10 mouse cellular contexts compared by ENCODE assay signal in genomic region chr11:90071747-90072146, GRCm38 (mm10). TPM values are rescaled to one million over a fixed set of nuclear protein-coding genes. Genes with fewer than 3 reads are reported as not detected.
DNase-seq lines count a peak whose midpoint lies in the region; ATAC-seq lines count a peak whose summit lies in the region.
"Had no signal": no experiment of that assay in that cellular context is flagged by ENCODE, and none has a peak within 500 bp of the region (broad histone marks: within the 10 kb centered on the region; RNA-seq: fewer than 3 reads in every experiment).

No protein-coding gene starts in this region.

- no peaks in the 10 kb centered on the region for H3K9me3 ChIP-seq in hindbrain, embryonic 12.5 days (replicated peaks)
- no peaks in the 10 kb centered on the region for H3K9me3 ChIP-seq in forebrain, embryonic 11.5 days (ENCODE audit: control insufficient read depth, low read length)

- H3K27ac ChIP-seq in hindbrain, embryonic 12.5 days = no peak overlapping the region
- no peak overlapping the region for H3K27ac ChIP-seq in forebrain, embryonic 11.5 days (ENCODE audit: low read depth, low read length)

- H3K4me2 ChIP-seq in hindbrain, embryonic 12.5 days (replicated peaks) = no peak overlapping the region
- H3K4me2 ChIP-seq in forebrain, embryonic 11.5 days (ENCODE audit: low read depth, low read length, severe bottlenecking) = no peak overlapping the region

- ATAC-seq in megakaryocyte progenitor cell, adult 5-6 weeks (replicated peaks; ENCODE audit: poor library complexity) = peak; percentile 100
- ATAC-seq in hindbrain, embryonic 12.5 days (ENCODE audit: low FRiP score) = no peak
- no peak for ATAC-seq in forebrain, embryonic 11.5 days (replicated peaks; ENCODE audit: low FRiP score)
- ATAC-seq: midbrain, embryonic 16.5 days had no signal

- intact Hi-C loops in gastrocnemius, postnatal 36 days (cut with DNase I) = loop anchor here (2.0 kb wide), 1 partner anchor 25 kb away; no protein-coding TSS in a partner anchor

- no peaks in the 10 kb centered on the region for H3K27me3 ChIP-seq in hindbrain, embryonic 12.5 days
- H3K27me3 ChIP-seq in forebrain, embryonic 11.5 days (ENCODE audit: control insufficient read depth, insufficient read depth, low read length) = no peaks in the 10 kb centered on the region

- H3K36me3 ChIP-seq in hindbrain, embryonic 12.5 days = no peaks in the 10 kb centered on the region
- no peaks in the 10 kb centered on the region for H3K36me3 ChIP-seq in forebrain, embryonic 11.5 days (ENCODE audit: control insufficient read depth, insufficient read depth, low read length)

- H3K4me1 ChIP-seq in hindbrain, embryonic 12.5 days = no peaks in the 10 kb centered on the region; the same call in 1 of the 2 replicates
- no peaks in the 10 kb centered on the region for H3K4me1 ChIP-seq in forebrain, embryonic 11.5 days (replicated peaks; ENCODE audit: control insufficient read depth, insufficient read depth, low read length)

- 46% methylated on average over 9 of the region's 9 CpGs for whole genome bisulfite sequencing in hindbrain, embryonic 12.5 days
- 67% methylated on average over 9 of the region's 9 CpGs for WGBS in forebrain, embryonic 11.5 days

- no peak overlapping the region for H3K9ac ChIP-seq in hindbrain, embryonic 12.5 days
- no peak overlapping the region for H3K9ac ChIP-seq in forebrain, embryonic 11.5 days (ENCODE audit: low read length)

- DNase-seq in layer of hippocampus, adult 11-12 months (ENCODE audit: low spot score) = peak; percentile 44
- no peak for DNase-seq in layer of hippocampus, postnatal 14 days (ENCODE audit: low spot score in 2 of 2)
- DNase-seq in embryo, embryonic 11 days = peak; percentile 29
- peak; percentile 51 to 56 for DNase-seq in gastrocnemius, postnatal 36 days
- no peak for DNase-seq in neural tube, embryonic 10.5 days (ENCODE audit: extremely low spot score, low spot score)
- DNase-seq in forebrain, embryonic 11.5 days (ENCODE audit: low spot score) = no peak
- DNase-seq: spleen, adult 18-20 months had no signal

- H3K4me3 ChIP-seq in hindbrain, embryonic 12.5 days = no peak overlapping the region
- no peak overlapping the region for H3K4me3 ChIP-seq in forebrain, embryonic 11.5 days (ENCODE audit: low read depth, low read length)

RNA-seq across cellular contexts. Expression of gene Tmem100, which starts 41.6 kb away (rescaled TPM):
- total RNA-seq in layer of hippocampus, postnatal 14 days (2021) = 10 to 100 TPM; 28.0 TPM
- 10 to 100 TPM; 11.9 to 12.0 TPM for total RNA-seq in gastrocnemius, postnatal 36 days (2021)
- 0.22 TPM in 1 of 2 replicates, not detected in the other for total RNA-seq in megakaryocyte progenitor cell, adult 5-6 weeks (2015)
- total RNA-seq in megakaryocyte progenitor cell, adult 5-6 weeks (2017) = 0.17 TPM in 1 of 2 replicates, not detected in the other
- 10.5 and 11.2 TPM in 2 replicates for polyA plus RNA-seq in hindbrain, embryonic 12.5 days (2016; fragmentation: Nextera tagmentation; extraction: Ambion mirVana)
- polyA plus RNA-seq in forebrain, embryonic 11.5 days (2014; fragmentation: Nextera tagmentation; extraction: Ambion mirVana) = 4.7 and 5.8 TPM in 2 replicates

Comparison
In these comparisons a context has a peak if more than half of its experiments do, and no peak if none do; other contexts are left out.
1. DNase-seq: peak in layer of hippocampus, adult 11-12 months (single experiment), embryo, embryonic 11 days (single experiment) and gastrocnemius, postnatal 36 days (2 of 2); none in layer of hippocampus, postnatal 14 days (0 of 2), neural tube, embryonic 10.5 days (single experiment) and forebrain, embryonic 11.5 days (single experiment).
2. RNA of gene Tmem100, which starts 41.6 kb away (total RNA-seq): 28.0 TPM in layer of hippocampus, postnatal 14 days and 11.9 to 12.0 TPM in gastrocnemius, postnatal 36 days; 0.17 to 0.22 TPM in megakaryocyte progenitor cell, adult 5-6 weeks; every median in the first group is over 10 times any median in the second.